Mouse (Mus musculus): Measurements from ENCODE around the gene Nr4a3.

Gene Nr4a3

GRCm38 (mm10) chr4:48044491-48045211 is at the start of gene Nr4a3:
Gene Nr4a3, plus strand, starts transcription at chr4:48045153.
- peak; percentile 91 to 94 for DNase-seq (ENCODE audit: low spot score in 2 of 2)

DNA sequence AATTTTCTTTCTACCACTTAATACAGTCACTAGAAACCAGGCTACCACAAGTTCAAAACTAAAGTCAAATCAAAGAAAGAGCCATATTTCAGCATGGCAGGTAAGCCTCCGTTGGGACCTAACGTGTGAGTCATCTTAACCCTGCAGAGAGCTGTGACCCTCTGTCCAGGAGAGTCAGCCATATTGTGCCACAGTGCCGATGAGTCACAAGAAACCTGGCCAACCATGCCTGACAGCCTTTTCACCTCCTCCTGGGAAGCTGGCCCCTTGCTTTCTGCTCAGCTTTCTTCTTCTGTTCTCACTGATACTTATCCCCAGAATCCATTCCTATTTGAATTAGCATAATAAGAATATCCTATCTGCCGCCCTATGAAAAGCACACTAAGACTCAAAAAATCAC is 42.0 kb upstream of the Nr4a3 start:
- DNase-seq (ENCODE audit: low spot score in 2 of 2): no peak

- DNase-seq (ENCODE audit: low spot score in 2 of 2): peak; percentile 45 to 52
These were observed 41.5 kb upstream of the Nr4a3 start for GRCm38 (mm10) chr4:48003456-48003855.

DNA sequence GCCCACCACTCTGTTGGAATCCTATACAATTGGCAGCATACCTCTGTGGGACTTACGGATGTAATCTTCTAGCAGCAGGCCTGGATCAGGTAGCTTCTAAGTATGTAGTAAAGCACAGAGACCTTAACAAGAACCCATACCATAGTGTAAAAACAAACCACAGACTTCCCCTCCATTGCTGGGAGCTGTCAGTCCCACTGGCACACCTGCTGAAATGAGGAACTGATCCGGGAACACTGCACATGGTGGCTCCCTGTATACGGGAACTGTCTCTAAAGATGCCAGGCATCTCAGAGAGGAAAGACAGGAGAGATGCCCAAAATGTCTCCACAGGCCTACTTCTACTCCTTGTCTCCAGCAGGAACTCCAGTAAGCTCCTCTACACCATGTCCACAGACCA is 38.6 kb upstream of the Nr4a3 start:
- DNase-seq (ENCODE audit: low spot score in 2 of 2): no peak

DNA sequence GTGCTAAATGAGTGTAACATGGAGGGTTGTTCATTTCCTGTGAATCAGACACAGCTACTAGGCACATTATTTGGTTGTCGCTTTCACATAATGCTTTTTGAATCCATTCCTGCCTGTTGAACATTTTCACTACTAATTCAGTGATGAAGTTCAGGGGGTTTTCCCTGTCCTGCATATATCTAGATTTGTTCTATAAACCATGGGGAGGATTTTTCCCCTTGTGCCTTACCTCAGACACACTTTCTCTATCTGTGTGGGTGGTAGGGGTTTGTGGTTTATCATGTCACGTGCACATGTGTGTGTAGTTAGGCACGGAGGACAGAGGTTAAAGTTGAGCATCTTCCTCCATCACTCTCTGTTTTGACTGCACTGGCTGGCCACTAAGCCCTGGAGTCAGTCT is 32.7 kb upstream of the Nr4a3 start:
- no peak for DNase-seq (ENCODE audit: low spot score in 2 of 2)

DNA sequence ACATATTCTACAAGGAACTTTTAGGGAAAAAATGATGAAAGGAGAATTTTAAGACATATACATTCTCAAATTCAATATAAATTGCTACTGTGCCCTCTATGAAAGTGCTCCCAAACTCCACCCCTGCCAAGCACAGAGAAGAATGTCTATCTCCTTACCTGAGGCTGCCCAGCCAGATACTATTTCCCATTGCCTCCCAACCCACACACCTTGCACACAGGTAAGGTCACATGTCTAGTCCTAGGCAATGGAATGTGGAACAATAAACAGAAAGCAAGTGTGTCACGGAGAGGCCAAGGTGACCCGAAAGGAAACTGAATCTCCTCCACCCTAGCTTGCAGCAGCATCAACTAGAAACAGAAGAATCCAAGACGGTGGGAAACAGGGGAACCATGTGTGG is 22.0 kb upstream of the Nr4a3 start:
- no peak for DNase-seq (ENCODE audit: low spot score in 2 of 2)

DNA sequence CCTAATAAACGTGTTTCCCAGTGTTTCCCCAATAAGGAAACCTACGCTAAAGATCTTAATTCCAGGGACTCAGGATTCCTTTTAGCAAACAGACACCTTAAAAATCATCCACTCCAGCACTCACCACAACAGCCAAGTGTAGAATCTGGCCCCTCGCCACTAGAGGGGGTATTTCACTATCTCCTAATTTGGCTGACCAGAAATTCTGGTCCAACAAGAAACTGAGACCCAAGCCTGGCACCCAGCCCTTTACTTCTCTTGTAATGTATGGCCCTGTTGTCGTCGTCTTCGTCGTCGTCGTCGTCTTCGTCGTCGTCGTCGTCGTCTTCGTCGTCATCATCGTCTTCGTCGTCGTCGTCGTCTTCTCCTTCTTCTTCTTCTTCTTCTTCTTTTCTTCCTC is 15.3 kb upstream of the Nr4a3 start:
- no peak for DNase-seq (ENCODE audit: low spot score in 2 of 2)

DNA sequence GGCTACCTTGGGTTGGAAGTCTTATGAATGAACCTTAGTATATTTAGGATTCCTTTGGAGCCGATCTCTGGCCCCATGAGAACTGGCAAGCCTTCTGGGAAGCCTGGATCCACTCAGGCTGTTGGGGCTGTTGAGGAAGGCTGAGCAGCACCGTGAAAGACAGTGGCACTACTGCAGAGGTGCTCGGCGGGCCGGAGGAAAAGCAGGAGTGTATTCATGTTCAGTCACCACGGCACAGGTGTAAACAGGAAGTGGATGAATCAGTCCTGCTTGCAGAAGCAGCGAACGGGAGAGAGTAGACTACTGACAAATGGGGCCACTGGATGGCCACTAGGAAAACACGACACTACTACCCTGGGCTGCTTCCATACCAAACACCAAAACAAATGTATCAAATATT is 10.7 kb upstream of the Nr4a3 start:
- no peak for DNase-seq (ENCODE audit: low spot score in 2 of 2)

DNA sequence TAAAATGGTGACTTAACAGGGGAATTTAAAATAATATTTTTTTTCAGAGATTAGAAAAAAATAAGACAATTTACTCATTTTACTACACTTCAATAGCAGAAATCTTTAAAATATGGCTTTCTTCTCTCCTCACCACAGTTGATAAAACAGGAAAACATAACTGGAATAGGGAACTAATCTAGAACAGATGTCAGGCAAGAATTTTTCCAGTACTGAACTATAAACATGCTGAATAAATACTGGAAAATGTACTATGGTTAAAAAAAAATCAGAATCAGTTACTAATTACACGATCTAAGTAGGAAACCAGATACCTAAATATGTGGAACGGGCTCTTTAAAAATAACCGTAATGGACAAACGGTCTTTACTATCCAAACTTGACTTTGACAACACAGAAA is 7.3 kb upstream of the Nr4a3 start:
- DNase-seq (ENCODE audit: low spot score in 2 of 2): no peak

DNA sequence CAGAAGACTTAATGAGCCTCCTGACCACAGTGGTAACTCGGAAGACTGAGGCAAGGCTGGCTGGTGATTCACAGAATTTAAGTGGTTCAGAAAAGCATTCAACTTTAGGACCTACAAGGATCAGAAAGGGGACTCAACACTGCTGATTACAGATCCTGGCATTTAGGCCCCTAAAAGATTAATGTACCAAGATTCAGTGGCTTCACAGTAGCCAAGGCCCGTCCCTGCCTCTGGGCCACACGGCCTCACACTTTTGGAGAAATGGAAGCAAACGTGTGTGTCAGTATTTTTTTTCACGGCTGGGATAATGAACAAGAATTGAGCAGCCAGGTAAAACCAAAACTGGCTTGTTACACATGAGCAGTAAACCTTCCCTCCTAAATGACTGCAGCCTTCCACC is 6.1 kb upstream of the Nr4a3 start:
- DNase-seq (ENCODE audit: low spot score in 2 of 2): no peak

DNA sequence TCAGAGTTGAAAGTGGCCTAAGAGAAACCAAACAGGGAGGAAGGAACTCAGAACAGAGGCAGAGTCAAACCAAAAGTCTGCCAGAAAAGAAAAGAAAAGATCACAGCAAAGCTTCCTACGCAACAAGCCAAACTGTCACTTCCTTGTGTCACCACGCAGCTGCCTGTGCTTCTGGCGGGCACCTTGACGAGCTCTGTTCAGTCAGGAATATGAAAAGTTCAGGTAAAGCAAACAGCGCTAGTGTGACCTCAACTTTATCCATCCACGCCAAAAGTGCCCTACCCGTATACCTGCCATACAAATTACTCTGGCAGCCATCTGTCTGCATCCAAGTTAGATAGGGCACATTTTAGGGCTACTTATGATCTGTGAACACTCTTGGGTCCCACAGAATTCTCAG is 5.2 kb upstream of the Nr4a3 start:
- DNase-seq (ENCODE audit: low spot score in 2 of 2): no peak

DNA sequence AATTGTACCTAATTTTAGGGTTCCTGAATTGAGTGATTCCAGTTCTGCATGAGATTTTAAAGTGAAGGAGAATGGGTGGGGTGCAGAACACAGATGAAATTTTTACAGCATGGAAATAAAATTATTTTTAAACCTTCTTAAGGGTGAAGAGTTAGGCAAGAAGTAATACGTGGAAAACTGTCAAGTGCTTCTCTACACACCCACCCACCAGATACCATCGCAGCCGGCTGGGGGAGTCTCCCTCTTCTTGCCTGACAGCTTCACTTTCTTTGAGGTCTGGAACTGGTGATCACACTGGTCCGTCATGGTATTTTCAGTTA is 2.5 kb upstream of the Nr4a3 start:
- no peak for DNase-seq (ENCODE audit: low spot score in 2 of 2)

GRCm38 (mm10) chr4:48042786-48043701 is 1.9 kb upstream of the Nr4a3 start:
- DNase-seq (ENCODE audit: low spot score in 2 of 2): peak; percentile 94 to 97

DNA sequence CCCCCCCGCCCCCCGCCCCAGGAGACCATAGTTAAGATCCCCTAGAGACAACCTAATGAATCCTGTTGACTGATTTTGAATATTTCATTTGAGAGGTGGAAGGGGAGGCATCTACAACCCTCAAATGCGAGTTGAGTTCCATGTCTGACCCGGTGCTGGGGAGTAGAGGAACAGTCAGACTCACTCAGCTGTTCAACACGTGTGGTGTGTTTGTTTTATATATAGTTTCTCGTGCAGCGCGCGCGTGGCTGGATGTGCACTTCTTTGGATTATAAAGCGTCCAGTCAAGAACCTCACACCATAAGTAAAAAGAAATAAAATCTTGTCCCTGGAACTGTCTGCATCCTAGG is 837 bp upstream of the Nr4a3 start:
- DNase-seq (ENCODE audit: low spot score in 2 of 2): peak in 1 of 2 experiments; percentile 58

GRCm38 (mm10) chr4:48045281-48045720 is 348 bp downstream of the Nr4a3 start:
- DNase-seq (ENCODE audit: low spot score in 2 of 2): peak in 1 of 2 experiments; percentile 57

DNA sequence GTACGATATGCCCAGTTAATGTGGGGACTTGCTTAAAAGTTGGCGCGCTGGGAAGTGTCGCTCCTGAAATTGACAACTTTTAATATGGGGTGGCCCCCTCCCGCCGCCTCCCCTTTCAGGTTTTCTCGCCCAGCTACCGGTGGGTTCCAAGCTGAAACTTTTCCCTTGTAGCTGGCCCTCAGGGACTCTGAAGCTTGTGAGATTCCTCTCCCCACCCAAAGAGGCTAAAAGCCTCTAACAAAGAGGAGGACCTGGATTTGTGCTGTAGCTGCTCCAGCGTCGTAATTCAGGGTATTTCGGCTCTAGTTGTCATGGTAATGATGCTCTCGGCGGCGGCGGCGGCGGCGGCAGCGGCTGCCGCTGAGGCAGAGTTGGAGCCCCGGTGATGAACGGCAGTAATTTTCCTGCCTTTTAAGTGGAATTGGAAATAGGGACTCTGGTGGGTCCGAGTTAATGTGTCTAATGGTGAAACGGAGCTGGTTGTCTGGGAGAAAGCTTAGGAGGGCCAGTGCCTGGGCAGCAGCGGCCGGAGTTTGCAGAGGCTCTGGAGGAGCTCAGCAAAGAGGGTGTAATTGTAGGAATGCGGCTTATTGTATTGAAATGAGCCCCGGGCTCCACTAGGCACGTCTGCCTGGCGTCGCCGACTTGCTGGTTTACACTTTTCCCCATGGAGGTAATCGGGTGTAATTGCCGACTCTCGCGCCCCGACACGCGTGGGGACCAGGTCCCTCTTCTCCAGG is 938 bp downstream of the Nr4a3 start:
- peak; percentile 55 to 62 for DNase-seq (ENCODE audit: low spot score in 2 of 2)

DNA sequence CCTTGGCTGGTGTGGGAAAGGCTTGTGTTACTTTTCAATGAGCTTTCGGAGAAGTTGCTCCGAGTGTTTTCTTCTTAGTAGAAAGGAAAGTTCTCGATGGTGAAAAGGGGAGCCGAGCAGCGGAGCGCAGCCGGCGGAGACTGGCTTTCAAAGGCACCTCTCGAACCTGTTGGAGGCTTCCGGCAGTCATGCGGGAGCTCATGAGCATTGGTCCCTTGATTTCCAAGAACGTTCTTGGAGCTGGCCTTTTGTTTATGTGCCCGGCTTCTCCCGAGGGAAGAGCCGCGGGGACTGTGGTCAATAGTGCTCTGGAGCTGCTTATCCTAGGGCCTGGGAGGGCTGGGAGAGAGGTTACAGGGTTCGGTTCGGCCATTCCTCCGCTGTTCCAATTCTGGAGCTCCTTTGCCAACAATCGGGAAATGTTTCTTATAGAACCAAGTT is 1.5 kb downstream of the Nr4a3 start:
- peak in 1 of 2 experiments; percentile 30 for DNase-seq (ENCODE audit: low spot score in 2 of 2)

DNA sequence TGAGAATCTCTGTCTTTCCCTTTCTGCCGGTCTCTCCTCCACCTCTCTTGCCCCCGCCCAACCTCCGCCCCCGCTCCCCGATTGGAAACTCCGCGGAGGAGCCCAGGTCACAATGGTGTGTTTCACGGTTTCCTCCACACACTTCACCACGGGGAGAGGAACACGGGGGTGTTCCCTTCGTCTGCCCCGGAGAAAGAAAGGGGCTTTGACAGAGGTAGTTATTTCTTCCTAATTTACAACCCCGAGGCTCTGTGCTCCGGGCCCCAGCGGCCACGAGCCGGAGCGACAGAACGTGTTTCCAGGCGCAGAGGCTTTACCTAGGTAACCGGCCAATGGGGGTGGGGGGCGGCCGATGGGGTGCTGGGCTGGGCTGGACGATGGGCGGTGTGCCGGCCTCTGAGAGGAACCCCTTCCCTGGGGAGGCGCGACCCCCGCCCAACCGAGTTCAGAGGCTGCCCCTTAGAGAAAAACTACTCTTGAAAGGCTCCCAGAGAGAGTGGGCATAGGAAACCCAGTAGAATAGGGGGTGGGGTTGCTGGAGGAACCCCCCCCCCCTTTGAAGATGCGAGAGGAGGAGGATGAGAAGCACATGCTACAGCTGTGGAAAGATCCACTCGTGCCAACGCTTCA is 2.3 kb downstream of the Nr4a3 start:
- DNase-seq (ENCODE audit: low spot score in 2 of 2): peak; percentile 15 to 23

GRCm38 (mm10) chr4:48047766-48048371 is 2.9 kb downstream of the Nr4a3 start:
- DNase-seq (ENCODE audit: low spot score in 2 of 2): peak; percentile 22 to 34

GRCm38 (mm10) chr4:48048456-48049315 is 3.7 kb downstream of the Nr4a3 start:
- no peak for DNase-seq (ENCODE audit: low spot score in 2 of 2)

DNA sequence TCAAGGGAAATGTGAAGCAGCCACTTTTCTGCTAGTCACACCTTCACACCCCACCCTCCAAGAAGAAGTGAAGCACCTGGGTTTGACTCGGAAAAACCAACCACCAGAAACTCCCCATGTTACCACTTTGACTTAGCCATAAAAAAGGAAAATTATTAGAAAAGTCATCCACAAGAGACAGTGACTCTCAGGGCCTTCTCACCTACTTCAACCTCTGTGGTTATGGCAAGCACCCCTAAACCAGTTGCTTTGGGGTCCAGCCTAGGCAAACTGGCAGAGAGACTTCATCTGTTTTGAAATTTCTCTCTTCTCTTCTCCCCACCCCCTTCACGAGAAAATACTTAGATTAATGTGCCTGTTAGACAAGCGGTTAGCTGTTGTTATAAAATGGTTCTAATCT is 5.1 kb downstream of the Nr4a3 start:
- DNase-seq (ENCODE audit: low spot score in 2 of 2): no peak

Measured in right cerebral cortex, adult 2 months (tissue).